Mouse (Mus musculus) liver, postnatal 0 days (tissue): ENCODE measurements around the gene Gm20431. TPM values are rescaled to one million over a fixed set of nuclear protein-coding genes. Genes with fewer than 3 reads are reported as not detected.
A peak's percentile ranks its signal among the peaks of the same experiment; 100 is the strongest.

Source experiments
- ATAC-seq: fragments of 200-750 bp; cut with Nextera tagmentation; 2 replicates; pipeline ENCODE4 v1.8.0; 2017; ENCODE audit warnings: mild to moderate bottlenecking, moderate library complexity
- DNase-seq: peaks from one replicate; pipeline ENCODE4 v3.0.0-alpha.2; 2016
- H3K27ac ChIP-seq: fragments of 300-500 bp; sonication (generic); 2 replicates; pipeline ENCODE4 v1.5.1; 2014; ENCODE audit warnings: antibody characterized with exemption, moderate library complexity, mild to moderate bottlenecking, low read depth
- H3K27me3 ChIP-seq: fragments of 300-500 bp; sonication (generic); 2 replicates; pipeline ENCODE4 v1.6.1; 2014; ENCODE audit warnings: low read length, control low read depth, mixed read lengths; ENCODE audit not compliant: insufficient read depth
- H3K36me3 ChIP-seq: fragments of 300-500 bp; sonication (generic); replicated peaks from 2 replicates; pipeline ENCODE4 v1.6.1; 2014; ENCODE audit warnings: mild to moderate bottlenecking, control low read depth, low read length, moderate library complexity, mixed read lengths; ENCODE audit not compliant: insufficient read depth
- H3K4me1 ChIP-seq: fragments of 300-500 bp; sonication (generic); 2 replicates; pipeline ENCODE4 v1.6.1; 2014; ENCODE audit warnings: antibody characterized with exemption, mild to moderate bottlenecking, control low read depth; ENCODE audit not compliant: insufficient read depth
- H3K4me2 ChIP-seq: fragments of 300-500 bp; sonication (generic); 2 replicates; pipeline ENCODE4 v1.6.1; 2014; ENCODE audit warnings: low read depth, mild to moderate bottlenecking, low read length, moderate library complexity, mixed read lengths
- H3K4me3 ChIP-seq: fragments of 300-500 bp; sonication (generic); 2 replicates; pipeline ENCODE4 v1.5.1; 2014; ENCODE audit warnings: low read depth, low read length
- H3K9ac ChIP-seq: fragments of 300-500 bp; sonication (generic); replicated peaks from 2 replicates; pipeline ENCODE4 v1.6.1; 2014; ENCODE audit warnings: mild to moderate bottlenecking, moderate library complexity
- H3K9me3 ChIP-seq: fragments of 300-500 bp; sonication (generic); 2 replicates; pipeline ENCODE4 v1.6.1; 2016; ENCODE audit warnings: mild to moderate bottlenecking, control low read depth, low read length, mixed read lengths
- CTCF ChIP-seq: sonication (generic); IDR thresholded peaks from 2 replicates; pipeline ENCODE4 v1.5.1; 2016; ENCODE audit warnings: antibody characterized with exemption, low read depth
- EP300 ChIP-seq: IDR thresholded peaks from 2 replicates; pipeline ENCODE4 v1.6.1; 2016; ENCODE audit warnings: antibody characterized with exemption, low read depth, mild to moderate bottlenecking
- WGBS: fragments of 180-500 bp; shearing (Covaris S2); extraction: QIAGEN DNeasy Blood & Tissue Kit; methylation state at CpG from one replicate; pipeline ENCODE4 v1.1.7; 2014; ENCODE audit not compliant: insufficient replicate concordance; 5-methylcytosine and 5-hydroxymethylcytosine counted together
- polyA plus RNA-seq: library from polyadenylated mRNA; unstranded; fragments of >200 nt; fragmentation: Nextera tagmentation; extraction: Ambion mirVana; gene quantifications from 2 replicates; pipeline ENCODE4 v1.2.1, GENCODE M21; 2015

The Gm20431 gene
- polyA plus RNA-seq, 1 experiment from 2014 or later, result 1.7 TPM

- Histone ChIP-seq H3K9me3 (no peaks in the 10 kb centered on the region), H3K4me3 (peak overlapping the region; percentile 75; the same call in 1 of the 2 replicates), H3K27ac (no peak overlapping the region), H3K4me2 (peak overlapping the region; percentile 98), H3K4me1 (peaks cover 43% of the 10 kb centered on the region), H3K27me3 (peaks cover 2% of the 10 kb centered on the region), H3K9ac (peak overlapping the region; percentile 84), H3K36me3 (peaks cover 14% of the 10 kb centered on the region)
- ATAC-seq (no peak), DNase-seq (no peak)
- WGBS, result 69% methylated on average over 10 of the region's 10 CpGs
- TF ChIP-seq CTCF (no peak), EP300 (no peak)
Measured at GRCm38 (mm10) chr2:167659177-167659846, 2.0 kb downstream of the Gm20431 start.

- Histone ChIP-seq H3K27me3 (peaks cover 2% of the 10 kb centered on the region), H3K27ac (no peak overlapping the region), H3K9ac (no peak overlapping the region; the same call in 1 of the 2 replicates), H3K4me1 (peaks cover 43% of the 10 kb centered on the region), H3K9me3 (no peaks in the 10 kb centered on the region), H3K36me3 (peaks cover 19% of the 10 kb centered on the region), H3K4me3 (no peak overlapping the region), H3K4me2 (peak overlapping the region; percentile 98; the same call in 1 of the 2 replicates)
- no peak for DNase-seq
- ATAC-seq, result no peak
- TF ChIP-seq CTCF (no peak), EP300 (no peak)
- 81% methylated on average over 11 of the region's 11 CpGs for WGBS
Measured at GRCm38 (mm10) chr2:167658712-167659111, 2.6 kb downstream of the Gm20431 start.

GRCm38 (mm10) chr2:167657973-167658372, 3.3 kb downstream of the Gm20431 start:
- no peak for DNase-seq
- no peak for ATAC-seq
- WGBS, result 85% methylated on average over 4 of the region's 4 CpGs
- H3K27ac ChIP-seq, result peak overlapping the region; percentile 95; the same call in 1 of the 2 replicates
- H3K36me3 ChIP-seq, result peaks cover 19% of the 10 kb centered on the region
- no peak for TF ChIP-seq CTCF
- no peak for TF ChIP-seq EP300
- peaks cover 43% of the 10 kb centered on the region for H3K4me1 ChIP-seq
- H3K9ac ChIP-seq, result no peak overlapping the region
- H3K4me3 ChIP-seq, result no peak overlapping the region
- peaks cover 2% of the 10 kb centered on the region for H3K27me3 ChIP-seq
- no peak overlapping the region for H3K4me2 ChIP-seq
- no peaks in the 10 kb centered on the region for H3K9me3 ChIP-seq

- Histone ChIP-seq H3K27me3 (peaks cover 2% of the 10 kb centered on the region; the same call in 1 of the 2 replicates), H3K4me2 (peak overlapping the region; percentile 56), H3K4me3 (peak overlapping the region; percentile 10; the same call in 1 of the 2 replicates), H3K4me1 (peaks cover 40% of the 10 kb centered on the region), H3K36me3 (peaks cover 26% of the 10 kb centered on the region), H3K27ac (peak overlapping the region; percentile 95), H3K9me3 (no peaks in the 10 kb centered on the region), H3K9ac (peak overlapping the region; percentile 8; the same call in 1 of the 2 replicates)
- 0 out of 2 replicates have a peak, but pooled peaks have one; percentile 3 for ATAC-seq
- TF ChIP-seq EP300 (0 out of 2 replicates have a peak, but pooled peaks have one; percentile 31), CTCF (no peak)
- 34% methylated on average over 16 of the region's 16 CpGs for WGBS
- peak; percentile 72 for DNase-seq
Measured at GRCm38 (mm10) chr2:167656629-167657478, 4.4 kb downstream of the Gm20431 start.

GRCm38 (mm10) chr2:167654911-167655600, 6.2 kb downstream of the Gm20431 start:
- peaks cover 30% of the 10 kb centered on the region for H3K36me3 ChIP-seq
- DNase-seq (no peak), ATAC-seq (no peak)
- H3K4me2 ChIP-seq, result no peak overlapping the region
- TF ChIP-seq CTCF (no peak), EP300 (no peak)
- H3K27me3 ChIP-seq, result peaks cover 2% of the 10 kb centered on the region; the same call in 1 of the 2 replicates
- peaks cover 26% of the 10 kb centered on the region for H3K4me1 ChIP-seq
- 81% methylated on average over 10 of the region's 10 CpGs for WGBS
- H3K4me3 ChIP-seq, result no peak overlapping the region
- H3K27ac ChIP-seq, result no peak overlapping the region
- H3K9ac ChIP-seq, result no peak overlapping the region
- H3K9me3 ChIP-seq, result no peaks in the 10 kb centered on the region

- no peak for ATAC-seq
- no peak overlapping the region for H3K27ac ChIP-seq
- H3K9me3 ChIP-seq, result no peaks in the 10 kb centered on the region
- no peak overlapping the region for H3K4me2 ChIP-seq
- no peak overlapping the region for H3K9ac ChIP-seq
- H3K36me3 ChIP-seq, result peaks cover 24% of the 10 kb centered on the region
- H3K4me3 ChIP-seq, result no peak overlapping the region
- no peak for TF ChIP-seq CTCF
- no peak for TF ChIP-seq EP300
- H3K27me3 ChIP-seq, result no peaks in the 10 kb centered on the region
- DNase-seq, result no peak
- H3K4me1 ChIP-seq, result peaks cover 25% of the 10 kb centered on the region
- 62% methylated on average over 7 of the region's 7 CpGs for WGBS
Measured at GRCm38 (mm10) chr2:167652694-167653093, 8.6 kb downstream of the Gm20431 start.
